Mouse (Mus musculus) bone marrow, adult 2 months (tissue): ENCODE results near the gene Dsp. TPM values are rescaled to one million over a fixed set of nuclear protein-coding genes. Genes with fewer than 3 reads are reported as not detected.
A peak's percentile ranks its signal among the peaks of the same experiment; 100 is the strongest.

Source experiments
- H3K27ac ChIP-seq: fragments of 200-500 bp; 2 replicates; pipeline ENCODE4 v1.5.1; 2012; ENCODE audit warnings: low read depth, mild to moderate bottlenecking, control low read depth, inconsistent platforms, low read length; ENCODE audit not compliant: control insufficient read depth, poor library complexity, insufficient read depth
- H3K4me1 ChIP-seq: fragments of 200-500 bp; 2 replicates; pipeline ENCODE4 v1.6.1; 2011; ENCODE audit warnings: low read length; ENCODE audit not compliant: control insufficient read depth, insufficient read depth
- H3K4me3 ChIP-seq: fragments of 200-500 bp; replicated peaks from 2 replicates; pipeline ENCODE3; 2011; ENCODE audit warnings: mild to moderate bottlenecking, low read depth, low read length, control low read depth; ENCODE audit not compliant: control insufficient read depth
- CTCF ChIP-seq: fragments of 200-500 bp; IDR thresholded peaks from 2 replicates; pipeline ENCODE4 v1.5.1; 2011; ENCODE audit warnings: low read length, control low read depth; ENCODE audit not compliant: control insufficient read depth, insufficient read depth
- POLR2A ChIP-seq: fragments of 200-500 bp; IDR thresholded peaks from 2 replicates; pipeline ENCODE4 v1.6.1; 2011; ENCODE audit warnings: low read depth, mild to moderate bottlenecking, control low read depth, low read length, borderline replicate concordance; ENCODE audit not compliant: control insufficient read depth
- WGBS: fragments of 180-500 bp; shearing (Covaris S2); methylation state at CpG from one replicate; pipeline ENCODE4 v1.1.7; 2018; 5-methylcytosine and 5-hydroxymethylcytosine counted together
- polyA plus RNA-seq: library from polyadenylated mRNA; stranded (reverse); fragments of >200 nt; gene quantifications from 2 replicates; pipeline ENCODE4 v1.2.4, GENCODE M21; 2011; ENCODE audit warnings: low replicate concordance; ENCODE audit not compliant: missing spikeins, insufficient read depth, insufficient read length

The Dsp gene
- polyA plus RNA-seq, 1 experiment = 0.25 TPM

DNA sequence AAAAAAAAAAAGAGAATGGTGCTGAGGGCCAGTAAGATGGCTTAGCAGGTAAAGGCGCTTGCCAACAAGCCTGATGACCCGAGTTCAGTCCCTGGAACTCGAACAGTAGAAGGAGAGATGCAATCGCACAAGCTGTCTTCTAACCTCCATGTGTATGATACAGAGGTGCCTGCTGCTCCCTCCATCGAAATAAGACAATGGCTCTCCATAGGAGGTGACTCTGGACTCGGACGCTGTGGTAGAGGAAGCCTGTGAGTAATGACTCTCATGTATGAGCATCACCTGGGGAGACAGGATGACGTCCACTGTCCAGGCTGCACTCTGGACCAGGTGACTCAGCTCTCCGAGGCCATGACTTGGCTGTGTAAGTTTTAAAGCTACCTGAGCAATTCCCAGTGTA is 21.0 kb upstream of the Dsp start:
- Histone ChIP-seq H3K27ac (no peak overlapping the region), H3K4me3 (no peak overlapping the region), H3K4me1 (no peaks in the 10 kb centered on the region)
- TF ChIP-seq POLR2A (no peak), CTCF (no peak)
- 79% methylated on average over 9 of the region's 9 CpGs for whole genome bisulfite sequencing

DNA sequence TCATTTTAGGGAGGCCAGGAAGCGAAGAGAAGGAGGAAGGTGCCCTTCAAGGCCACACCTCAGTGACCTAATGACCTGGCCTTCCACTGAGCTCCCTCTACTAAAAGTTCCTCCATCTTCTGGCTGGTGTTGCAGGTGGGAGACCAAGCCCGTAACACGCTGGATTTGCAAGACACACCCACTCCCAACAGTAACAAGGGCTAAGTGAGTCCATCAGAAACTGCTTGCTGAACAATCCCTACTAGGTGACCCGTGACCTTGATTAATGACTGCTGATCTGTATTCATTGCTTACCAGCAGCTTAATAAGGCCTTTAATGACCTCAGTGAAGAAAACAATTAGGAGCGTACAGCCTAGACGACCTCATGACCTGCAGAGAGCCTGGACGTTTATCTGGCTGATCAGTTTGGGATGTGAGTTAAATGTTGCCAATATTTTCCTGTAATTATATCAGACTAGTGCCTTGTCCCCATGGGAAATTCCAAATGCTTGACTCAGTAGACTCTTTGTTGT is 18.0 kb upstream of the Dsp start:
- Histone ChIP-seq H3K4me3 (no peak overlapping the region), H3K4me1 (no peaks in the 10 kb centered on the region), H3K27ac (no peak overlapping the region)
- TF ChIP-seq POLR2A (no peak), CTCF (no peak)
- 81% methylated on average over 7 of the region's 7 CpGs for WGBS

GRCm38 (mm10) chr13:38140521-38140920 is 10.6 kb upstream of the Dsp start:
- no peaks in the 10 kb centered on the region; the same call in 1 of the 2 replicates for H3K4me1 ChIP-seq
- TF ChIP-seq CTCF (no peak), POLR2A (no peak)
- 53% methylated on average over 1 of the region's 1 CpGs for WGBS
- H3K4me3 ChIP-seq = no peak overlapping the region
- H3K27ac ChIP-seq = no peak overlapping the region

GRCm38 (mm10) chr13:38144962-38145713 is 6.0 kb upstream of the Dsp start:
- WGBS = 27% methylated on average over 20 of the region's 20 CpGs
- TF ChIP-seq POLR2A = no peak
- TF ChIP-seq CTCF = no peak
- Histone ChIP-seq H3K27ac (no peak overlapping the region), H3K4me3 (no peak overlapping the region), H3K4me1 (no peaks in the 10 kb centered on the region; the same call in 1 of the 2 replicates)

GRCm38 (mm10) chr13:38148348-38148747 is 2.7 kb upstream of the Dsp start:
- Histone ChIP-seq H3K27ac (no peak overlapping the region), H3K4me3 (no peak overlapping the region), H3K4me1 (no peaks in the 10 kb centered on the region; the same call in 1 of the 2 replicates)
- WGBS = 67% methylated on average over 3 of the region's 3 CpGs
- TF ChIP-seq POLR2A = no peak
- TF ChIP-seq CTCF = no peak

DNA sequence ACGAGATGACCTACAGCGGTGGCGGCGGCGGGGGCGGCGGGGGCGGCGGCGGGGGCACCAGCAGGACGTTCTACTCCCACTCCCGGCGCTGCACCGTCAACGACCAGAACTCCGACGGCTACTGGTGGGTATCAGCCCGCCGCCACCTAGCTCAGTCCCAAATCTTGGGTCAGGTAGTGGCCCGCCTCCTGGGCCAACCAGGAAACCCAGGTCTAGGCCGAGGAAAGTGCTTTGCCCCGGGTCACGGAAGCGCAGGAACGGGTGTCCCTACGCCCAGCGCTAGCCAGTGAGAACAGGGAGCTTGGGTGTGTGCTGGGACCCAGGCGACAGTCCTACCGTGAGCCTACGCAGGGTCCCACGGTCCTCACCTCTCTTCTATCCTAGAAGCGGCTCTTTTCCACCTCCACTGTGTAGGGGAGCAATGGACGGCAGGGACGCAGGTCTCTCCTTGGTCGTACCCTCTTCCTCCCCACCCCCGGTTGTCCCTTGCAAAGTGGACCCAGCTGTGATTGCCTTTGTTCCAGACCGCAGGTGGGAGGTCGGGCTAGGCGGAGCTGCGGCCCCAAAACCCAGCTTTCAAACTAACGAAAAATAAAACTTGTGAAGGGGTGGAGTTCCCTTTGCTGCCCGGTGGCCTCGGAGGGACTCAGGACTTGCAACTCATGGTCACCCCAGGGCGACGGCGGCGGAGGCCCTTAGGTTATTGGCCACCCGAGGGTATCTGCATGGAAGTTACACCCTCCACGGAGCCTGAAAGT is 756 bp downstream of the Dsp start:
- WGBS = 2% methylated on average over 49 of the region's 49 CpGs
- TF ChIP-seq CTCF (no peak), POLR2A (no peak)
- peak overlapping the region; percentile 44 for H3K4me3 ChIP-seq

DNA sequence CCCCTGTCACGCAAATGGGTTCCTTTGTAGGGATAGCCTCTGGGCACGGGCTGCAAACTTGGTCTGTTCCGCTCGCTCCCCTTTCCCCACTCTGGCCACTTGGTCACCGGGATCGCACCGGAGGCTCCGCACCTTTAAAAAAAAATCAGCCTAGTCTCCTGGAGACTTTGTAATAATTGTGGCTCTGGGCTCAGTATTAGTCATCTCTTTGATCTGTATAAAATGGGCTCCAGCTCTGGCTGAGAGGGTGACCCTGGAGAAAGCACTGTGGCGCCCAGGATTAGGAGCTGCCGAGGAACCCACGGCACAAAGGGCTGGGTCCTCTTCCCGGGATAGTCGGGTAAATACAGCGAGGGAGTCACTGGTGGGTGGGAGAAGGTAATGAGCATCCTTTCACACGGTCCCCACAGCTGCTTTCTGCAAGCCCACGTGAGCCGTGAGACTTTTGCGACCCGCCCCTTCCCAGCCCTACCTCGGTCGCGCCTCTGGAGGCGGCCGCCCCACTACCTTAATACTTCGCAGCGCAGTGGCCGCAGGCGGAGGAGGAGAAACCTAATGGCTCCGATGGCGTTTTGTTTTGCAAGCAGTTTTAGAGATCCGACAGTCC is 1.4 kb downstream of the Dsp start:
- Histone ChIP-seq H3K4me1 (no peaks in the 10 kb centered on the region; the same call in 1 of the 2 replicates), H3K4me3 (peak overlapping the region; percentile 44), H3K27ac (no peak overlapping the region)
- TF ChIP-seq POLR2A = no peak
- no peak for TF ChIP-seq CTCF
- 1% methylated on average over 31 of the region's 31 CpGs for WGBS

More for the DNA sequence above, 756 bp downstream of the Dsp start:
- Histone ChIP-seq H3K4me1 (no peaks in the 10 kb centered on the region; the same call in 1 of the 2 replicates), H3K27ac (no peak overlapping the region)

DNA sequence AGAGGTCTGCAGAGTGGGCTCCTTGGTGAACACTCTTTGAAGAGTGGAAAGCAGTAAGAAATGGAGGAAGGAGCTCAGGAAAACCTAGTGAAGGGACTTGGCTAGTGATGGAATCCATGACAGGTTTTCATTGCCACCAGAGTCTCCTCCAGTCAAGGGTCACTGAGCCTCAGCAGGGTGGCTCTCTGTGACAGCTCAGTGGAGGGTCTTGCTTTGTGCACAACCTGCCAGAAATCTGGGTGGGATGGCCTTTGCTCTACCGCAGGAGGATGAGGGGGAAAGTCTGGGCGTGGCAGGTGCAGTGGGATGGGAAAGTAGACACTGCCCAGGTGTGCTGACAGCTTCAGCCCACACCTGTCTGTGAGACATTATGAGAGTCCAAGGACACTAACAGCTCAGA is 4.4 kb downstream of the Dsp start:
- 85% methylated on average over 2 of the region's 2 CpGs for WGBS
- no peak overlapping the region for H3K4me3 ChIP-seq
- peaks cover 1% of the 10 kb centered on the region; the same call in 1 of the 2 replicates for H3K4me1 ChIP-seq
- TF ChIP-seq CTCF (no peak), POLR2A (no peak)
- no peak overlapping the region for H3K27ac ChIP-seq
